ENCODE assay signal across 8 mouse cellular contexts in the genomic region with DNA sequence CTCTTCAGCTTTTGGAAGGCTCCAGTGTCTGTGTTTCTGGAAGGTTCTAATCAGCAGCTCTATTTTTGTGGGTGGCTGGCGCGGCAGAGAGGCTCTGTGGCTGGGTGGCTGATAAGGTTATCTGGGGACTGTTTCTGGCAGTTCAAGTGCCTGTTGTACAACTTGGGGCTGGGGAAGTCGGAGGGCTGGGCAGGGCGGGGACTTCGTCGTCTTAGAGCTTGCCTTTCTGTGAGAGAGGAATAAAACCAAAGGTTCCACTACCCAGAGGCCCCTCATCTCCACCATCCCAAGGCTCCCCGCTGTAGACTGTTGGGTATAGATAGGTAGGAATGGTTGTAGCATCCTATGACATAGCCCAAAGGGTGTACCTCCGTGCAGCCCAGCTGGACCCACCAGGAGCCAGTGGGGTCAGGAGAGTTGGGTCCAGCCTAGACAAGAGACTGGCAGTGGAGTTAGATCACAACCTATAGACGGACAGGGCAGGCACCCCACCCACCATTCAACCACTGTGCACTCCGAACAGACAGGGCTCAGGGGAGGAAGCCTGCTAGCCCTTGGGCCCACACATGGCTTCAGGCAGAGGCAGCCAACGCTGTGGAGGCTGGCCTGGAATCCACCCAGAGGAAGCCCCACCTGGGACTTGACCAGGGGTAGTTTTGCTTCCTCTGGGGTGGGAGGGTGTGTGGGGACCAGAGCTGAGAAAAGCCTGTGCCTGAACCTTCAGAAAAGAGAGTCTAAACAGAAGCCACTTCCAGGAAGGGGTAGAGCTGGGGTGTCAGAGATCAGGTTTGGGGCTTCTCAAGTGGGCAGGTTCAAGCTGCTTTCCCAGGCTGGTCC.
DNase-seq lines count a peak whose midpoint lies in the region; ATAC-seq and TF ChIP-seq lines count a peak whose summit lies in the region.
"Had no signal": no experiment of that assay in that cellular context is flagged by ENCODE, and none has a peak within 500 bp of the region (broad histone marks: within the 10 kb centered on the region; RNA-seq: fewer than 3 reads in every experiment).

No protein-coding gene starts in this region.

- TF ChIP-seq CTCF in MEL (IDR thresholded peaks at IDR 0.05 in 2 of 3, conservative IDR thresholded peaks at IDR 0.05 in 1 of 3; ENCODE audit: control insufficient read depth in 1 of 3, insufficient read depth in 1 of 3, low read depth in 2 of 3, low read length in 3 of 3, poor library complexity in 1 of 3, severe bottlenecking in 1 of 3), result no peak

- H3K9me3 ChIP-seq in MEL (replicated peaks; ENCODE audit: insufficient read depth, low read length), result no peaks in the 10 kb centered on the region
- H3K9me3 ChIP-seq in heart, embryonic 14.5 days (ENCODE audit: control insufficient read depth, low read length), result no peaks in the 10 kb centered on the region
- H3K9me3 ChIP-seq in forebrain, embryonic 15.5 days, result no peaks in the 10 kb centered on the region

- TF ChIP-seq POLR2A in MEL (IDR thresholded peaks at IDR 0.05; ENCODE audit: control insufficient read depth in 1 of 2, insufficient read depth in 1 of 2, low read depth in 1 of 2, low read length in 2 of 2, poor library complexity in 1 of 2), result peak; percentile 33 to 62; a peak in 2 of 4 replicates

- H3K9ac ChIP-seq in MEL (ENCODE audit: control insufficient read depth, low read depth, low read length, poor library complexity, severe bottlenecking), result peak overlapping the region; percentile 63
- no peak overlapping the region; the same call in 1 of the 2 replicates for H3K9ac ChIP-seq in heart, embryonic 14.5 days (ENCODE audit: low read length)
- H3K9ac ChIP-seq in forebrain, embryonic 15.5 days (replicated peaks), result no peak overlapping the region

- H3K36me3 ChIP-seq in MEL (ENCODE audit: control insufficient read depth in 1 of 2, insufficient read depth in 2 of 2, low read length in 2 of 2), result peaks cover 0 to 32% of the 10 kb centered on the region in 2 experiments; a peak in 2 of 4 replicates
- H3K36me3 ChIP-seq in heart, embryonic 14.5 days (ENCODE audit: control insufficient read depth, insufficient read depth, low read length), result no peaks in the 10 kb centered on the region
- H3K36me3 ChIP-seq in forebrain, embryonic 15.5 days, result no peaks in the 10 kb centered on the region

- peak; percentile 90 to 96 for TF ChIP-seq EP300 in MEL (IDR thresholded peaks at IDR 0.05; ENCODE audit: low read depth in 1 of 2, low read length in 2 of 2)

- H3K27me3 ChIP-seq in MEL (ENCODE audit: control insufficient read depth in 1 of 2, insufficient read depth in 2 of 2, low read length in 2 of 2), result no peaks in the 10 kb centered on the region
- H3K27me3 ChIP-seq in heart, embryonic 14.5 days (ENCODE audit: control insufficient read depth, insufficient read depth, low read length), result no peaks in the 10 kb centered on the region
- H3K27me3 ChIP-seq in forebrain, embryonic 15.5 days, result no peaks in the 10 kb centered on the region

- peak overlapping the region; percentile 2 to 40; a peak in 3 of 4 replicates for H3K4me3 ChIP-seq in MEL (ENCODE audit: control insufficient read depth in 1 of 2, insufficient read depth in 1 of 2, low read depth in 2 of 2, low read length in 2 of 2)
- no peak overlapping the region for H3K4me3 ChIP-seq in heart, embryonic 14.5 days (ENCODE audit: control insufficient read depth in 1 of 2, insufficient read depth in 1 of 2, low read depth in 1 of 2, low read length in 2 of 2)
- no peak overlapping the region for H3K4me3 ChIP-seq in forebrain, embryonic 15.5 days

- peak overlapping the region; percentile 97 for H3K27ac ChIP-seq in MEL (ENCODE audit: control insufficient read depth, low read depth, low read length)
- peak overlapping the region; percentile 93 for H3K27ac ChIP-seq in heart, embryonic 14.5 days (replicated peaks in 1 of 2; ENCODE audit: control insufficient read depth in 1 of 2, insufficient read depth in 1 of 2, low read depth in 2 of 2, low read length in 2 of 2)
- H3K27ac ChIP-seq in forebrain, embryonic 15.5 days (replicated peaks), result no peak overlapping the region
- H3K27ac ChIP-seq: macrophage had no signal

- 7% methylated on average over 11 of the region's 11 CpGs for WGBS in heart, embryonic 14.5 days
- 84% methylated on average over 11 of the region's 11 CpGs for WGBS in forebrain, embryonic 15.5 days

- H3K4me1 ChIP-seq in MEL (ENCODE audit: control insufficient read depth in 1 of 2, insufficient read depth in 2 of 2, low read length in 2 of 2), result peaks cover 20 to 50% of the 10 kb centered on the region in 2 experiments
- peaks cover 53 to 66% of the 10 kb centered on the region in 2 experiments for H3K4me1 ChIP-seq in heart, embryonic 14.5 days (ENCODE audit: control insufficient read depth in 2 of 2, insufficient read depth in 2 of 2, low read length in 2 of 2)
- 0 out of 2 replicates have a peak, but pooled peaks cover 5% of the 10 kb centered on the region for H3K4me1 ChIP-seq in forebrain, embryonic 15.5 days

- TF ChIP-seq RAD21 in MEL (IDR thresholded peaks at IDR 0.05; ENCODE audit: low read depth, low read length), result no peak

- peak; percentile 79 for ATAC-seq in heart, embryonic 14.5 days (ENCODE audit: insufficient number of reproducible peaks, insufficient read depth, low FRiP score, low read depth)
- peak; percentile 79 for ATAC-seq in megakaryocyte-erythroid progenitor cell, adult 5-6 weeks (replicated peaks; ENCODE audit: low FRiP score, low TSS enrichment, poor library complexity, severe bottlenecking)
- no peak for ATAC-seq in forebrain, embryonic 15.5 days (replicated peaks)

- H3K4me2 ChIP-seq in heart, embryonic 14.5 days (ENCODE audit: low read length), result peak overlapping the region; percentile 31
- H3K4me2 ChIP-seq in forebrain, embryonic 15.5 days (replicated peaks), result no peak overlapping the region

- no peaks in the 10 kb centered on the region for H3K79me2 ChIP-seq in MEL (ENCODE audit: control insufficient read depth, insufficient read depth, low read length, poor library complexity)

- peak; percentile 66 for DNase-seq in CD4-positive helper T cell, adult 2 months (ENCODE audit: low read depth, low spot score)
- DNase-seq in MEL (ENCODE audit: low read depth, low spot score), result peak; percentile 96
- no peak for DNase-seq in adrenal gland, adult 18-20 months (ENCODE audit: low spot score in 2 of 2)
- no peak for DNase-seq in gastrocnemius, adult 8-10 months (ENCODE audit: low spot score in 2 of 2)

TF ChIP-seq in MEL, 35 proteins besides CTCF, POLR2A, EP300 and RAD21:
- TF ChIP-seq E2F4 (IDR thresholded peaks at IDR 0.05; ENCODE audit: borderline replicate concordance, low read depth, low read length) (no peak), TCF12 (IDR thresholded peaks at IDR 0.05; ENCODE audit: low read depth, low read length) (peak; percentile 95), TAL1 (IDR thresholded peaks at IDR 0.05; ENCODE audit: low read length) (peak; percentile 79), MEF2A (IDR thresholded peaks at IDR 0.05; ENCODE audit: extremely low read depth, insufficient replicate concordance, low read depth, low read length, poor library complexity, severe bottlenecking) (peak; percentile 92), TBP (IDR thresholded peaks at IDR 0.05; ENCODE audit: low read depth, low read length) (peak; percentile 70), GATA1 (IDR thresholded peaks at IDR 0.05; ENCODE audit: low read depth, low read length) (peak; percentile 99), HCFC1 (IDR thresholded peaks at IDR 0.05; ENCODE audit: low read depth, low read length) (no peak), SIN3A (IDR thresholded peaks at IDR 0.05; ENCODE audit: low read length) (peak; percentile 79; the same call in 1 of the 2 replicates), ETS1 (IDR thresholded peaks at IDR 0.05; ENCODE audit: low read depth, low read length) (peak; percentile 90), ZMIZ1 (IDR thresholded peaks at IDR 0.05; ENCODE audit: low read depth, low read length) (no peak), BHLHE40 (IDR thresholded peaks at IDR 0.05; ENCODE audit: borderline replicate concordance, low read depth, low read length) (0 out of 2 replicates have a peak, but pooled peaks have one; percentile 5), POLR2AphosphoS2 (IDR thresholded peaks at IDR 0.05; ENCODE audit: low read length) (0 out of 2 replicates have a peak, but pooled peaks have one; percentile 43), UBTF (IDR thresholded peaks at IDR 0.05; ENCODE audit: borderline replicate concordance, insufficient read depth, low read depth, low read length) (no peak), NRF1 (IDR thresholded peaks at IDR 0.05; ENCODE audit: insufficient read depth, low read depth, low read length, poor library complexity, severe bottlenecking) (no peak), ZKSCAN1 (IDR thresholded peaks at IDR 0.05; ENCODE audit: low read depth, low read length) (no peak)

Comparison
In these comparisons a context has a peak if more than half of its experiments do, and no peak if none do; other contexts are left out.
1. DNase-seq: peak in CD4-positive helper T cell, adult 2 months (single experiment) and MEL (single experiment); none in adrenal gland, adult 18-20 months (0 of 2) and gastrocnemius, adult 8-10 months (0 of 2).
2. H3K4me3 ChIP-seq: peak in MEL (2 of 2); none in heart, embryonic 14.5 days (0 of 2) and forebrain, embryonic 15.5 days (single experiment).